In genomic region chr5:110471285-110471684, GRCm38 (mm10) we compare ENCODE assay signal across 29 mouse cellular contexts. TPM values are rescaled to one million over a fixed set of nuclear protein-coding genes. Genes with fewer than 3 reads are reported as not detected.
DNase-seq lines count a peak whose midpoint lies in the region; ATAC-seq and TF ChIP-seq lines count a peak whose summit lies in the region.
"Had no signal": no experiment of that assay in that cellular context is flagged by ENCODE, and none has a peak within 500 bp of the region (broad histone marks: within the 10 kb centered on the region; RNA-seq: fewer than 3 reads in every experiment).

No protein-coding gene starts in this region.

- no peak overlapping the region for H3K9ac ChIP-seq in intestine, embryonic 15.5 days
- H3K9ac ChIP-seq in lung, postnatal 0 days (replicated peaks; ENCODE audit: low read depth): no peak overlapping the region
- H3K9ac ChIP-seq: embryonic facial prominence, embryonic 13.5 days; forebrain, embryonic 12.5 days; forebrain, embryonic 15.5 days; heart, embryonic 13.5 days; hindbrain, embryonic 14.5 days had no signal

- no peak overlapping the region for H3K4me2 ChIP-seq in intestine, embryonic 15.5 days (replicated peaks)
- no peak overlapping the region for H3K4me2 ChIP-seq in lung, postnatal 0 days (replicated peaks; ENCODE audit: low read depth, low read length)
- H3K4me2 ChIP-seq: embryonic facial prominence, embryonic 13.5 days; forebrain, embryonic 12.5 days; forebrain, embryonic 15.5 days; heart, embryonic 13.5 days; hindbrain, embryonic 14.5 days had no signal

- no peak for TF ChIP-seq EP300 in lung, postnatal 0 days (IDR thresholded peaks at IDR 0.05)

- H3K27ac ChIP-seq in intestine, embryonic 15.5 days: no peak overlapping the region
- no peak overlapping the region for H3K27ac ChIP-seq in lung, postnatal 0 days (ENCODE audit: low read length)
- H3K27ac ChIP-seq: embryonic facial prominence, embryonic 10.5 days; embryonic facial prominence, embryonic 13.5 days; forebrain, embryonic 12.5 days; forebrain, embryonic 15.5 days; heart, adult 2 months; heart, embryonic 10.5 days; heart, embryonic 13.5 days; hindbrain, embryonic 14.5 days had no signal

- H3K4me3 ChIP-seq in E14TG2a.4 (replicated peaks; ENCODE audit: low read length): peak overlapping the region; percentile 64
- H3K4me3 ChIP-seq in intestine, embryonic 15.5 days (replicated peaks): no peak overlapping the region
- H3K4me3 ChIP-seq in lung, postnatal 0 days (ENCODE audit: low read depth, low read length): no peak overlapping the region
- H3K4me3 ChIP-seq: embryonic facial prominence, embryonic 10.5 days; embryonic facial prominence, embryonic 13.5 days; erythroblast, embryonic 14.5 days; forebrain, embryonic 12.5 days; forebrain, embryonic 15.5 days; heart, adult 2 months; heart, embryonic 10.5 days; heart, embryonic 13.5 days had no signal

- no peaks in the 10 kb centered on the region for H3K9me3 ChIP-seq in E14TG2a.4 (ENCODE audit: low read length)
- H3K9me3 ChIP-seq in intestine, embryonic 15.5 days: no peaks in the 10 kb centered on the region
- no peaks in the 10 kb centered on the region for H3K9me3 ChIP-seq in lung, postnatal 0 days (ENCODE audit: low read length)
- H3K9me3 ChIP-seq: embryonic facial prominence, embryonic 10.5 days; embryonic facial prominence, embryonic 13.5 days; forebrain, embryonic 12.5 days; forebrain, embryonic 15.5 days; G1E; heart, embryonic 10.5 days; heart, embryonic 13.5 days had no signal

- TF ChIP-seq CTCF in E14TG2a.4 (conservative IDR thresholded peaks at IDR 0.05; ENCODE audit: low read length): no peak
- no peak for TF ChIP-seq CTCF in lung, postnatal 0 days (IDR thresholded peaks at IDR 0.05)

- H3K4me1 ChIP-seq in E14TG2a.4 (replicated peaks; ENCODE audit: low read depth, low read length): peaks cover 77% of the 10 kb centered on the region
- H3K4me1 ChIP-seq in intestine, embryonic 15.5 days (replicated peaks): no peaks in the 10 kb centered on the region
- H3K4me1 ChIP-seq in lung, postnatal 0 days (ENCODE audit: insufficient read depth, low read depth, low read length): no peaks in the 10 kb centered on the region
- H3K4me1 ChIP-seq: heart, embryonic 13.5 days had no signal

- DNase-seq in ES-CJ7 (ENCODE audit: low read depth, low spot score): peak; percentile 88
- peak; percentile 86 for DNase-seq in ZHBTc4 (ENCODE audit: low read depth, low spot score)
- DNase-seq in lung, postnatal 0 days (ENCODE audit: low spot score): no peak
- no peak for DNase-seq in spleen, postnatal 4 days (ENCODE audit: low spot score in 2 of 2)
- DNase-seq: adrenal gland, adult 8-10 months; adrenal gland, postnatal 25 days; cerebellum, adult 11-12 months; cerebellum, adult 8-10 months; cerebellum, postnatal 10 days; cerebellum, postnatal 36 days; embryo, embryonic 11 days; gastrocnemius, postnatal 25 days; heart, adult 2 months; heart, postnatal 14 days; heart, postnatal 4 days had no signal

- 44% methylated on average over 4 of the region's 4 CpGs for WGBS in intestine, embryonic 15.5 days
- 38% methylated on average over 4 of the region's 4 CpGs for WGBS in lung, postnatal 0 days

- H3K27me3 ChIP-seq in E14TG2a.4 (ENCODE audit: insufficient read depth, low read length): no peaks in the 10 kb centered on the region
- H3K27me3 ChIP-seq in intestine, embryonic 15.5 days (replicated peaks): no peaks in the 10 kb centered on the region
- H3K27me3 ChIP-seq in lung, postnatal 0 days (replicated peaks; ENCODE audit: insufficient read depth, low read length): no peaks in the 10 kb centered on the region
- H3K27me3 ChIP-seq: embryonic facial prominence, embryonic 13.5 days; forebrain, embryonic 15.5 days; Patski had no signal

- ATAC-seq in intestine, embryonic 15.5 days: no peak
- no peak for ATAC-seq in lung, postnatal 0 days
- ATAC-seq: activated CD4-positive, CD25-positive, alpha-beta regulatory T cell, adult 4 months; CD4-positive, CD25-positive, alpha-beta regulatory T cell, adult 4 months; forebrain, embryonic 15.5 days had no signal

- H3K36me3 ChIP-seq in E14TG2a.4 (ENCODE audit: insufficient read depth, low read length): peaks cover 31% of the 10 kb centered on the region
- H3K36me3 ChIP-seq in intestine, embryonic 15.5 days: no peaks in the 10 kb centered on the region
- no peaks in the 10 kb centered on the region for H3K36me3 ChIP-seq in lung, postnatal 0 days (ENCODE audit: insufficient read depth, low read length)
- H3K36me3 ChIP-seq: embryonic facial prominence, embryonic 10.5 days; embryonic facial prominence, embryonic 13.5 days; forebrain, embryonic 12.5 days; forebrain, embryonic 15.5 days; G1E; heart, embryonic 10.5 days; heart, embryonic 13.5 days had no signal

RNA-seq across cellular contexts. Expression of gene Fbrsl1, which starts 23.0 kb away (rescaled TPM):
- 9.6 and 11.2 TPM in 2 replicates for polyA plus RNA-seq in intestine, embryonic 15.5 days (2015; fragmentation: Nextera tagmentation; extraction: Ambion mirVana)
- 9.0 and 10.4 TPM in 2 replicates for polyA plus RNA-seq in lung, postnatal 0 days (2015; fragmentation: Nextera tagmentation; extraction: Ambion mirVana)

Comparison
In these comparisons a context has a peak if more than half of its experiments do, and no peak if none do; other contexts are left out.
1. DNase-seq: peak in ES-CJ7 (single experiment) and ZHBTc4 (single experiment); none in lung, postnatal 0 days (single experiment) and spleen, postnatal 4 days (0 of 2).